Mouse (Mus musculus) thymus, postnatal 36 days (tissue): Measurements from ENCODE around the gene Slc39a11.
A peak's percentile ranks its signal among the peaks of the same experiment; 100 is the strongest.

Experiments used
- DNase-seq, 2 experiments: peaks; one replicate each; pipeline ENCODE4 v3.0.0; 2022; ENCODE audit warnings: mixed read lengths in 2 of 2

The Slc39a11 gene

DNA sequence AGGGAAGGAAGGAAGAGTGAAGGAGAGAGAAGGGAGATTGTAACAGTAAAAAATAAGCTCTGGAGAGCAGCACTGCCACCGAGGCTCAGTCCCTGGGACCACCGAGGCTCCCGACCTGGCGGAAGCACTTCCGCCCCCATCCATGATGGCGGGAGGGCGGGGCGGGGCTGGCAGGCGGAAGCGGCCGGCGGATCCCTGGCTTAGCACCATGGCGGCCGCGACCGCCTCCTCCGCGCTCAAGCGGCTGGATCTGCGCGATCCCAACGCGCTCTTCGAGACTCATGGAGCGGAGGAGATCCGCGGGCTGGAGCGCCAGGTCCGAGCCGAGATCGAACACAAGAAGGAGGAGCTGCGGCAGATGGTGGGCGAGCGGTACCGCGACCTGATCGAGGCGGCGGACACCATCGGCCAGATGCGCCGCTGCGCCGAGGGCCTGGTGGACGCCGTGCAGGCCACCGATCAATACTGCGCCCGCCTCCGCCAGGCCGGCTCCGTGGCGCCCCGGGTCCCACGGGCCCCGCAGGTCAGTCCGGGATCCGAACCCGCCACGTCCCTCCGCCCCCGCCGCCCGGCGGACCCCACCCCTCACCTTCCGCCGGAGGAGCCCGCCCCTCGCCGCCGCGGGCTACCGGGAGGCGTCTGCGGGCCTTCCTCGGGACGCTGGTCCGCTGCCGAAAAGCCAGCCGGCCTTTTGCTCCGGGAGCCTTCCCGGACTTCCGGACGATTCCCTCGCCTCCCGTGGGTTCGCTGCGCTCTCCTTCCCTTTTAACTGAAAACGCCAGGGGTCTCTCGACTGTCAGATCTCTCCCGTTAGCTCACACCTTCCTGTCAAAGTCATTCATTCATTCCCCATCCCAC lies at the start of gene Slc39a11:
Gene Slc39a11 (minus strand): TSS at position 727 of the 858 bp plus-strand sequence.
- peak; percentile 69 to 77 for DNase-seq

DNA sequence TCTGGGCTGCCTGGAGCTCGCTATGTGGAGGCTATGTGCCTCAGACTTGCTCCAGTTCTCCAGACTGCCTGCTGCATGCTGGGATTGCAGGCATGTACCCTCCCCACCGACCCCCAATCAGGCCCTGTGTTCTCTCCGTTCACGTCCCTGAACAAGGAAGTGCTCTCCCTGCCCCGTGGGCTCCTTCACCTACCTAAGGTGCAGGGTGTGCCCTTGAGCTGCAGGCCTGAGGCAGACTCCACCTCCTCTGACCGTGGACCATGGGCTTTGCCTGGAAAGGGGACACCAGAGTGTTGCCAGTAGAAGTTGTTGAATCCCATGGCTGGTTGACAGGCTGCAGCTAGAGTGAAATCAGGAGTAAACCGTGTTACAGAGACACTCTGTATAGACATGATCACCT lies 49.8 kb upstream of the Slc39a11 start:
- no peak for DNase-seq

DNA sequence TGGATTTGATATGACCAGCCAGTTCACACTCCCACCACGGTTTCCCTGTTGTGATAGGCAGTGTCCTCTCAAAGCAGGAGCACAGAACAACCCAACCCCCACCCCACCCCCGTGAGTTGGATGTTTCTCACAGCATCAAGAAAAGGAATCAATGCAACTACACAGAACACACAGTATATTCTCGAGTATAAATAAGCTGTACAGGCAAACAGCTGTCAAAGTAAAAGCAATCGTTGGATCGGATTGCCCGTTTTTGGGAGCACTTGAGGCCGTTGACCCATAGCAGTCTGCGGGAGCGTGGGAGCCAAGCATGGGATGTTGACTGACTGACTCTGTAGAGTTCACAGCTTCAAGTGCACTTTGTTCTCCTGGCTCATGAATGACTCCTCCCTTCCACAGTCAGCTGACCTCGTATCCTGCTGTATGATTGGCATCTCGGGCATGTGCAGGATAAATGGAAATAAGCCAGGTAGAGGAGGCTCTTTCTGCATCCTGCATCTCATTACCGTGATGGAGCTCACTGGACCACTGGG lies 48.2 kb upstream of the Slc39a11 start:
- DNase-seq = no peak

DNA sequence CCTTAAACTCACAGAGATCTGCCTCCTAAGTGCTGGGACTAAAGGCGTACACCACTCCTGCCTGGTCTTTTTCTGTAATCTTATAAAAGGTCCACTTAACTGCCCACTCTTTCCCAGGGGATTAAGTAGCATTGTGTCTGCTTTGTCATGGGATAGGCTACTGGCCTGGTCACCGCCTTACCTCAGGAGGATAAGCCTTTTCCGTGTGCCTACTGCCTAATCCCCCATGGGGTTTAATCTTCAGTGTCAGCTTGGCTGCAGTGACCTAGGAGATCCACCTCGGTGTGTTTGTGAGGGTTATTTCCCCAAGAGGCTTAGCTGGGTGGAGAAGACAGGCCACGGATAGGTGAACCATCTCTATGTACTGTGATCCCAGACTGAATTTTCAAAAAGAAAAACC lies 47.7 kb upstream of the Slc39a11 start:
- DNase-seq = no peak

DNA sequence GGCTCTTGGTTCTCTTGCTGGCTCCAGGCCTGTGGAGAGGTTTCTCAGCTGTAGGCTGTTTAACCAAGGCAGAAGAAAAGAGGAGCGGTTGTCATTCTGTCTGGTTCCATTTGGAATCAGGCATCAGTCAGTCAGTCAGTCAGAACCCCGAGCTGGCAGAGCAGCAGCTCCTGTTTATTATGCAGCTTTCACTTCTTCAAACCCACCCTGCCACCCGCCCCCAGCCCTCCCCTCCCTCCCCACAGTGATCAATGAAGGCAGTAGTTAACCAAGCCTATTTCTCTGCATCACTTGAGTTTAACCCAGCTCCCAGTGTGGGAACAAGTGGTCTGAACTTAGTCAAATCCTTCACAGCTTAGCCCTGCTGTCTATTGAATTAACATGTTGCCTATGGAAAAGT lies 42.0 kb upstream of the Slc39a11 start:
- DNase-seq = no peak

DNA sequence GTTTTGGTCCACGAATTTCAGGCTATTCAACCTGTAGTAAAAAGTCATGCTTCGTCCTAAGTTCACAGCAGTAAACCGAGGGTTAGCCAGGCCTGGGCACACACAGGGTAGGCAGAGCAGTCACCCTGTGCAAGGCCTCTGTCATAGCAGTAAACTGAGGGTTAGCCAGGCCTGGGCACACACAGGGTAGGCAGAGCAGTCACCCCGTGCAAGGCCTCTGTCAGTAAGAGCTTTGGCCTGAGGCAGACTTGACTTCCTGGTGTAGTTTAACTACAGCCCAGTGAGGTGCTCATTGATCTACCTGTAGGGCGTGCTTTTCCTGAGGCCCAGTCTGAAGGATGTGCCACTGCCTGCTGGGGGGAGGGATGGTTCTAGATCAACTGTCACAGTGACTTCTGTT lies 41.4 kb upstream of the Slc39a11 start:
- no peak for DNase-seq

DNA sequence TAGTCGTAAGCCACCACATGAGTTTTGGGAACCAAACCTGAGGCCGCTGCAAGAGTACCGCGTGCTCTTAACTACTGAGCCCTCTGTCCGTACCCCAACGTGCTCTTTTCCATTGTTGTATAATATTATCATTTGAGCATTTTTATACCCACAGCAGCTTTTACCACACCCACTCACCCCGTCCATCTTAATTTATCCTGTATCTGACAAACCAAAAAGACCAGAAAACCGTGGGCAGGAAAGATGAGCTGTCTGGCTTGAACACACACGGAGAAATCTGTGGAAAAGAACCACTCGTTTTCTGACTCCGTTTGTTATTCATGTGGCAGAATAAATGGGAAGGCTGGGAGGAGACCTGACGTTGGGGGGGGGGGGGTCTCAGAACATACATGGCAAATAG lies 40.6 kb upstream of the Slc39a11 start:
- DNase-seq = no peak

DNA sequence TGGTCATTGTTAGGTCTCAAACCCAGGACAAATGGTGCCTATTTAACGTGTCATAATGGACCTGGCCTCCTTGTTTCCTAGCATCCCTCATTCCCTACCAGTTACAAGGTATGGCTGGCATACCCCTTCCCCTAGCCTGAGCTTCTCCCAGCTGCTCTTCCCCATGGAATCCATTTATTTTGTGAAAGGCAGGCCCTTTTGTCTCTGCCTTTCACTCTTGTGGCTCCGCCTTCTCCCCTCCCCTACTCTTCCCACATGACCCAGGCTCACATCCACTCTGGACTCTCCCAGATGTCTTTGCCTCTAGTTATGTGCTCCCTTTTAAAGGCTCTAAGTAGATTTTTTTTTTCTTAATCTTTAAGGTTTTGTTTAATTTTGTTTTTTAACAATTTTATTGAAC lies 37.2 kb upstream of the Slc39a11 start:
- no peak for DNase-seq

DNA sequence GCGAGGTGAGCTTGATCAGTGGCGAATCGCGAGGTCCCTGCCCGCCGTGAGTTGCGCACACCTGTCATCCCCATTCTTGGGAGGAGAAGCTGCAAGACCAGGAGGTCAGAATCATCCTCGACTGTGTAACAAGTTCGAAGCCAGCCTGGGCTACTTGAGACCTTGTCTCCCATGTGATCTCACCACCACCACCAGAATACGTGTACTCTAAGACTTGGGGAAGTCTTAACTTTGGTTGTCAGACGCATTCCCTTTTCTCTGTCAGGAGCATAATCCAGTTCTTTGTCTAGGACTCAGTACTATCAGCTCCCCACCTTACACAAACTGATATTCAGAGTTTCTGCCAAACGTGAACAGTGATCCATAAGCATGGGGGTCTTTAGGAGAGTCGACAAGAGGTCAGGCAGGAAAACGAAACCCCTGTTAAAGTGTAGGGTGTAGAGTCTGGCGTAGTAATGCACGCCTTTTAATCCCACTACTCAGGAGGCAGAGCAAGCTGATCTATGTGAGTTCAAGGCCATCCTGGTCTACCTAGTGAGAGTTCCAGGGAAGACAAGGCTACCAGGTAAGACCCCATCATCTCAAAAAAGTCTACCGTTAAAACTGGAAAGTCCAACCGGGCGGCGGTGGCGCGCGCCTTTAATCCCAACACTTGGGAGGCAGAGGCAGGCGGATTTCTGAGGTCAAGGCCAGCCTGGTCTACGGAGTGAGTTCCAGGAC lies 35.0 kb upstream of the Slc39a11 start:
- DNase-seq = no peak

DNA sequence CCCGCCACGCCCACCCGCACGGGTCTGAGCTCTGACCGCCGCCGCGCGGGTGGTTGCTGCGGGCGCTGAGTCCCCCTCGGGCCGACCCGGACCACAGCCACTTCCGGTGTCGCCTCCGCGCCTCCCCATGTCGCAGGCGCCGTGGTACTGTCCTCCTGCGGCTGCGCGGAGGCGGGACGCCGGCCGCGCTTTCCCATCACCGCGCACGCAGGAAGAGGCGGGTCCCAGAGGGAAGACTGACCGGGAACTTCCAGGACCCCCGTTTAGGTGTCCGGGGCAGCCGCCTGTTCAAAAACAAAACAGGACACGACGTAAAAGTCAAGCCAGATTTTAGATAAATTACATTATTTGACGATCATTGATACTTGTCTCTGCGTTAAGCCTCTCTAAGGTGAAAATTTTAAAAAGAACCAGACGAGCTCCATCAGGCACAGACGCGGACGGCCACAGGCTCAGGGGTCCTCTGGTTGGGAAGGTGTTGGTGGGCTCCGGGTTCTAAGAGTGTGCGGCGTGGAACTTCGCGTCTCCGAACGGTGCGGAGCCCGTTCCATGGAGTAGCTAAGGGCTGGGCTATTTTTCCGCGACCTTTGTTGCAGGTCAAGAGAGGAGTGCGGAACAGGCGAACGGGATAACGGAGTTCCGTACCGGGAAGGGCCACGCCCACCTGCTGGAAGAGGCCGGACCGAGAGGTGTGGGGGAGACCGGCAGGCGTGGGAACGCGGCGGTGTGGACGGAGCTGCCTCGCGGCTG lies 34.3 kb upstream of the Slc39a11 start, which contains the start of the genes Fam104a and D11Wsu47e:
Gene Fam104a (minus strand): TSS at position 199 of the 750 bp plus-strand sequence.
Gene D11Wsu47e (plus strand): TSS at position 456 of the 750 bp plus-strand sequence.
- DNase-seq = peak; percentile 94 to 96

DNA sequence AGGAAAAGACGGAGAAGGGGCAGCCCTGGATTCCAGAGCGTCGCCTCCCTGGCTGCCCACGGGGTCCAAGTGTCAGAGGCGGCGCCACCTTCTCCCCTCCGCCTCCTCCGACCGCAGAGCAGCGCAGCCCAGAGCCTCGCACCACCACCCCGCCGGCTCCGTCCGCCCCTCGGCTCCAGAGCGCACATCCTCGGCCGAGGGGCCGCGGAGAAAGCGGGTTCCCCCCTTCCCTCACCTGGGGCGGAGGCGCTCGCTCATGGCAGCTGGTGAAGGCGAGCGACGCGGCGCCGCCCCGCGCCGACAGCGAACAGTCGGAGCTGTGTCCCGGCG lies 33.7 kb upstream of the Slc39a11 start:
- no peak for DNase-seq

DNA sequence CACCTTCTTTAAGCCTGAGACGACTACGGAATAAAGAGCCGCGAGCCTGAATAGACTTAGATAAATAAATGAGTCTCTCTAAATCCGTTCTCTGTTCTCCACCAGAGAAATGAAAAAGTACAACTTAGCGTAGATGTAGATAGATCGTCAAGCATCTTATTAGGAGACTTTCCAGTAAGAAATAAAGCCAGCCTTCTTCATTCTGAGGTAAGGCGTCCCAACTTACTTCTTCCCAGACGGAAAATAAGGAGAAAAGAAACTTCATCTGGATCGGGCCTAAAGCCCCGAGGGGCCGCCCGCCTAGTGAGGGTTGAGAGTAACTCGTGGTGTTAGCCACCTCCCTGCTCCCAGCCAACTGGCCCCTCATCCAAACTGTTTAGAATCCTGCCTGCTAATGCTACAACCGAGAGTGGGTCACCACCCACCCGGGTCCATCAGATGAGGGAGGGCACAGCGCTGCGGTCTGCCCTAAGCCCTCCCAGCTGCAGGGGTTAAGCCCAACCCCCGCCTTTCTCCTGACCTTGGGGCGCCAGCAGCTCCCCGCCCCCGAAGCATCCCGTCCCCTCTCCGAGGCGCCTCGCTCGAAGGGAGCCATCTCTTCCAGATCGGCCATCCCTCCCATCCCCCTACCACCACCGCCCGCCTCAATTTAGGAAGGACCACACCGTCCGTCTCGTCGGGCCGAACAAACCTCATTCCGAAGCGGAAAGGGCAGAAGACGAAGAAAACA lies 33.2 kb upstream of the Slc39a11 start:
- peak; percentile 65 to 78 for DNase-seq

DNA sequence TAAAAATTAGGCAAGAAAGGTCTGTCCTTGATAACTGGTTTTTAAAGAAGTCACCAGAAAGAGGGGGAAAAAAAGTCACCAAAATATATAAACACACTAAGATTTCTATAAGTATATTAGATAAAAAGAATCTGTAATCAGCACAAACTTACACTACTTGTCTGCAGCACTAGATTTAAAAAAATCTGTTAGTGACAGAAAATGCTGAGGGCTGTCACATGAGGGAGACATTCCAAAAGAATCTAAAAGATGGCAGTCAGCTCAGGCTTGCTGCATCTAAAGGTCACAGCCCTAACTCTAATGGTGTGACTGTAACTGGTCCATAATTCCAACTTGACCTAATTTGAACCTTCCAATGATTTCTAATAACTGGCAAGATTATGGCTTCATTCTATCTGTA lies 32.1 kb upstream of the Slc39a11 start:
- no peak for DNase-seq

DNA sequence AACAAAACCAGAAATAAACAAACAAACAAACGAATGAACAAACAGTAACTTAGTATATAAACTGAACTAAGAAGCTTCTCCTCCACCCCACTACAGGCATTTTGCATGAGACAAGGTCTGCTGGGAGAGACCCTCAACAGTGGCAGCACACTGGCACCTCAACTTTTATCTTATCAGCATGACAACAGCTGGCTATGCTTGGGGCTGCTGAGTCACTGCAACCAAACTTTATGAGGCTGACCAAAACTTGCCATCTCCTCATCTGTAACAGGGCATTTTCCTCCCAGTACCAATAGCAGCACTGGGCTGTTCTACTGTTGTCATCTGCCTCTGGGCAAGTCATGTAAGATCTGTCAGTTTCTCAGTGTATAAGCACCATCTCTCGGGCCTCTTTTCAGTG lies 31.1 kb upstream of the Slc39a11 start:
- DNase-seq = no peak

DNA sequence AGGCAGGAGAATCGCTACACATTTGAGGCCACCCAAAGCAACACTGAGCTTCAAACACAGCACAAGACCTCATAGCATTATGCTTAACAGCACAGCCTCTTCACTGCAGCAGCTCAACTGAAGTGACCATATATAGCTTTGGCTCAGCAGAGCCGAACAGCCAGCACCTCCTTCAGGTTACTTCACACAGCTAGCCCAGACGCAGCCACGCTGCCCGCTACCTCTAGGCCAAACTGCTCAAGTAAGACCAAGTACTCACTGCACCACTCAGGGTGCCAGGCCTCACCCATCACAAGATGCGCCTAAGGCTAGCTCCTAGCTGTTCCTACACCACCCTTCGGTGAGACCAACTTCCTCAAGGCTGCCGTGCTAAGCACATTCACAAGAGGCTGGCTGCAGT lies 28.5 kb upstream of the Slc39a11 start:
- no peak for DNase-seq

DNA sequence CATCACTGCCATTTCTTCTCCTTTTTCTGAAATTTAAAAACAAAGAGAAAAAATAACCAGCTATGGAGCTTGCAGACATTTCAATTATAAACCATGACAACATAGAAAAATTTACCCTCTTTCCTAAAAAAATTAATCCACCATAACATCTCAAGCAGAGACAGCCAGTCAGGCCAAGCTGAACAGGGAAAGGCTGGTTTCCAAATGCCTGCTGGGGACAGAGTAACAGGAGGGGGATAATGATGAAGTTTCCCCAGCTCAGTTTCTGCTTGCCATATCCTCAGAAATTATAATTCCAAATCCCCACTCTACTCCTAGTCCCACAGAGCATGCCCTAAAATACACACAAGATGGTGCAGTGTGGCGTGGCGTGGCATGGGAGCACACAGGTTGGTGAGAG lies 27.5 kb upstream of the Slc39a11 start:
- no peak for DNase-seq

DNA sequence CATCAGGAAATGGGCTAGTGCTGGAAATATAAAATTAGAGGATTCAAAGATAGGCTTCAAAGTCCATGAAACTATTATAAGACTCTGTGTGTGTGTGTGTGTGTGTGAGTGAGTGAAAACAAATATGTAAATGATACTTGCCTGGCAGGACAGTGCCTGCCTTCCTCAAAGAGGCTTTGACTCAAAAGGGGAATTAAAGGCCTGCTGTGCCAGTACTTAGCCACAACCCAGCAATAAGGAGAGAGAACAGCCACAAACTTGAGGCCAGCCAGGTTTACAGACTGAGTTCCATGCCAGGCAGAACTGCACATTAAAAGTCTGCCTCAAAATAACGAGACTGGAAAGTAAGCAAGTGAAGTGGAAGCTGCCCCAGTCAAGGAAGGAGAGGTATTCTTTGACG lies 27.0 kb upstream of the Slc39a11 start:
- no peak for DNase-seq

DNA sequence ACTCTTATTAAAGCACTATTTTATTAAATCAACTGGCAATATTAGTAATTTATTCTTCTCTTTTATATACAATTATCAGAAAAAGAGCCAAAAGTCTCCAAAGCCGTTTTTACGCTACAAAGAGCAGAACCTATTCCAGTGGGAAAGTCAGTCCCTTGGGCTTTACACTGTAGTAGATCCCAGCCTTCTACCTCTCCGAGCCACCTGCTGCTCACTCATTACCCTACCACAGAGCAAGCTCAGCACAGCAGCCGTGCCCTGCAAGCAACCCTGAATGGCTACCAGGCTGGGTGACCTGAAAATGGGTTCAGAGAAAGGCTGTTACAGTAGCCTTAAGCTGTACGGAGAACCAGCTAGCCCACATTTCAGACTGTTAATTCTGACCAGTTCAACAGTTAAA lies 24.7 kb upstream of the Slc39a11 start:
- DNase-seq = no peak

DNA sequence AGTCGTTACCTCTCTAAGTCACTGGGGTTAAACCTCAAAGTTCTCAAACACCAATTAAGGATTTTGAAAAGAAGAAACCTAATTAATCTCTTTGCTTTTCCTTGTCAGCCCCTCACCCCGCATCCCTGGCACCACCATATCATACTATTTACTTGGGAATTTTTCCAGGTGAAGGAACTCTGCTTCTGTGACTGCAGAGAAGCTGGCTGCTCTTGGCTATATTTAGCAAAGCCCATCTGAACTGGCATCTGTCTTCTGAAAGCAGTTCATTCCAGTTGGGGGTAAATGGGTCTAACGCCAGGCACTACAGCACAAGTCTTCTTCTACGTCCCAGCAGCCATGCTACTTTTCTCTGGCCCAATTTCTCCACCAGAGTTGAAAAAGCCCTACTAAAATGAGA lies 23.7 kb upstream of the Slc39a11 start:
- DNase-seq = no peak

DNA sequence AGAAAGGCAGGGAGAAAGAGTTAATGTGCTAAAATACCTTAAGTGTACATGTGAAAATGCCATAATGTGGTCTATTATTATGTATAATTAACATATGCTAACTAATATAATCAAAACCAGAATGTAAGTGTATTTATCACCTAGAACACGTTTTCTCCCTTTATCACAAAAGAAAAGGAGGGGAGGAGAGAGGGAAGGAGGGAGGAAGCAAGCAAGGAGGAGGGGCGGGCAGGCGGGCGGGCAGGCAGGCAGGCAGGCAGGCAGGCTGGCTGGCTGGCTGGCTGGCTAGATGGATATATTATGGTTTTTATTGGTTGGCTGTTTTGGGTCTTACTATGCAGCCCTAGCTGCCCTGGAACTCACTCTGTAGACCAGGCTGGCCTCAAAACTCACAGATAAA lies 19.8 kb upstream of the Slc39a11 start:
- no peak for DNase-seq

DNA sequence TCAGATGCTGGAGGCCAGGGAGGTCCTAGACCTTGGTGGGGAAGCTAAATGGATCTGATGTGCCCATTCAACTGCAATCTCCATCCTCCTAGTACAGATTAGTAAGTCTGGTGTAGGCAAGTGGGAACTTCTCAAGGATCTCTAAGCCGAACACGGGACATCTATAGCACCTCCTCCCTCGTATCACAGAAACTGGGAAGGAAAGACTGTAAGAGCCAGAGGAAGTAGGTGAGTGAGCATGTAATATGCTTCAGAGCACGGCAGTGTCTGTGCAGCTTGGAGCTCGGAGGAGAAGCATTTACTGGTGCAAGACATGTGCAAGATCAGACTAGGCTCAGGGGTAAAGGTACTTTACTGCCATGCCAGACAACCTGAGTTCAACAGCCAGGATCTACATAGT lies 19.0 kb upstream of the Slc39a11 start:
- no peak for DNase-seq

DNA sequence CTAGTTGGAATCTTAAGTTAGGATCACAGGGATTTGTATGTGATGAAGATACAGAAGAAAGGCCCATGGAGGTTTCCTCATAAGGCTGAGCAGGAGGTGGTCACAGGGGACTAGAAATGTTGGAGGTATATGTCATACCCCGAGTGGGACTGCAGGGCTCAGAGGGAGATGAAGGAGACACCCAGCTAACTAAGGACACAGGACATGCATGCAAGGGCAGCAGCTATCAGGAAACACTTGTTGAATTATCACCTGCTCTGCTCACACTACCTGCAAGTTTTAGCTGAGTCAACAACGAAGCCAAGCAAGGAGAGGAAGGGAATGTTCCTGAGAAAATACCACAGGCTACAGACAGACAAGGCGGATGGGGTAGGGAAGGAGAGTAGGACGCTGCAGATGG lies 17.8 kb upstream of the Slc39a11 start:
- DNase-seq = no peak

DNA sequence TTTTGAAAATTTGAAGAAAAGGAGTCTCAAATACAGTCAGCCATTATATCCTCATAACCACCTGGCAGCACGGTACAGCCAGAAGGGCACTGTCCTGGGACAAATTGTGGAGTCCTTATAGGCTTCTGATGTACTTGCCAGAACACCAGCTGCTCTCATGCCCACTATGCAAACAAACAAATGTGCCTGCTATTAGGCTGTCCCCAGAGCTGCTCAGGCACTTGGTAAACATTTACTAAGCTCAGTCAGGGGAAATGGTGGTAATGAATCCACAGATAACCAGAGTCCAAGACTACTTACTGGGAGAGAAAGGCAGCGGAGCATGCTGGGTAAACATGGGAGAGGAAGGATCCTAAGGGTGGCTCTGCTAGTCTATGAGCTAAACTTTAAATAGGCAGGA lies 17.2 kb upstream of the Slc39a11 start:
- DNase-seq = no peak
